Comparison of ENCODE assay signal across 39 mouse cellular contexts in genomic region chr19:29695071-29695470, GRCm38 (mm10). TPM values are rescaled to one million over a fixed set of nuclear protein-coding genes. Genes with fewer than 3 reads are reported as not detected.
"Had no signal": no experiment of that assay in that cellular context is flagged by ENCODE, and none has a peak within 500 bp of the region (broad histone marks: within the 10 kb centered on the region; RNA-seq: fewer than 3 reads in every experiment).

No protein-coding gene starts in this region.

- H3K4me2 ChIP-seq: heart, embryonic 11.5 days; heart, embryonic 12.5 days; heart, embryonic 13.5 days; heart, embryonic 15.5 days; hindbrain, embryonic 12.5 days; hindbrain, embryonic 13.5 days; hindbrain, embryonic 14.5 days; hindbrain, embryonic 15.5 days; intestine, embryonic 15.5 days; kidney, embryonic 15.5 days had no signal

- H3K4me3 ChIP-seq: heart, embryonic 10.5 days; heart, embryonic 12.5 days; heart, embryonic 13.5 days; heart, embryonic 15.5 days; hindbrain, embryonic 10.5 days; hindbrain, embryonic 12.5 days; hindbrain, embryonic 13.5 days; hindbrain, embryonic 15.5 days; intestine, embryonic 15.5 days; kidney, embryonic 15.5 days; layer of hippocampus, adult 2 months had no signal

- H3K27ac ChIP-seq: heart, embryonic 10.5 days; heart, embryonic 13.5 days; heart, embryonic 15.5 days; hindbrain, embryonic 10.5 days; hindbrain, embryonic 12.5 days; hindbrain, embryonic 13.5 days; hindbrain, embryonic 14.5 days; hindbrain, embryonic 15.5 days; hindbrain, postnatal 0 days; intestine, embryonic 15.5 days; kidney, embryonic 15.5 days; kidney, postnatal 0 days; layer of hippocampus, adult 2 months had no signal

- H3K4me1 ChIP-seq: hindbrain, embryonic 13.5 days; hindbrain, embryonic 15.5 days; intestine, embryonic 15.5 days had no signal

- ATAC-seq: hindbrain, embryonic 16.5 days; hindbrain, postnatal 0 days; inflammation-experienced regulatory T-cells, adult 6 months; intestine, embryonic 15.5 days; intestine, embryonic 16.5 days; intestine, postnatal 0 days had no signal

- H3K9me3 ChIP-seq: heart, embryonic 10.5 days; heart, embryonic 15.5 days; hindbrain, embryonic 12.5 days; hindbrain, embryonic 13.5 days; hindbrain, embryonic 15.5 days; intestine, embryonic 15.5 days had no signal

- H3K9ac ChIP-seq: heart, embryonic 12.5 days; heart, embryonic 13.5 days; heart, embryonic 15.5 days; hindbrain, embryonic 12.5 days; hindbrain, embryonic 13.5 days; hindbrain, embryonic 14.5 days; hindbrain, embryonic 15.5 days; intestine, embryonic 15.5 days; kidney, embryonic 15.5 days had no signal

- DNase-seq: heart, postnatal 10 days; heart, postnatal 14 days; heart, postnatal 36 days; heart, postnatal 4 days; kidney, adult 11 months; kidney, adult 18-20 months; kidney, adult 2 months; kidney, adult 8-10 months; kidney, adult 9 months; kidney, postnatal 10 days; kidney, postnatal 14 days; kidney, postnatal 25 days; kidney, postnatal 36 days; kidney, postnatal 4 days; layer of hippocampus, adult 9-11 months; layer of hippocampus, postnatal 36 days had no signal

- H3K27me3 ChIP-seq: heart, embryonic 12.5 days; heart, embryonic 13.5 days; heart, embryonic 15.5 days; hindbrain, embryonic 12.5 days; hindbrain, embryonic 13.5 days; hindbrain, embryonic 15.5 days; intestine, embryonic 15.5 days; kidney, embryonic 15.5 days had no signal

- H3K36me3 ChIP-seq: heart, embryonic 10.5 days; heart, embryonic 12.5 days; heart, embryonic 13.5 days; heart, embryonic 15.5 days; hindbrain, embryonic 10.5 days; hindbrain, embryonic 12.5 days; hindbrain, embryonic 13.5 days; hindbrain, embryonic 15.5 days; intestine, embryonic 15.5 days; kidney, embryonic 15.5 days had no signal

RNA-seq across cellular contexts. Expression of gene Mlana, which starts 2.6 kb away (rescaled TPM):
- polyA plus RNA-seq: hindbrain, embryonic 12.5 days; hindbrain, embryonic 13.5 days; hindbrain, embryonic 14.5 days; hindbrain, embryonic 15.5 days; hindbrain, embryonic 16.5 days; hindbrain, postnatal 0 days; inflammation-experienced regulatory T-cells, adult 6 months; intestine, embryonic 14.5 days; intestine, embryonic 15.5 days; intestine, embryonic 16.5 days; kidney, adult 2 months; kidney, embryonic 14.5 days; kidney, embryonic 15.5 days; kidney, embryonic 16.5 days; kidney, postnatal 0 days; large intestine, adult 2 months had no signal
